Mouse (Mus musculus) lung, postnatal 4 days (tissue): ENCODE data around the gene Pth1r.
"Not testable (repeated sequence)": the region's sequence is repeated elsewhere in the genome, so short reads cannot be mapped to it uniquely, and the experiment has no call there.

Experiments
- DNase-seq, 2 experiments: peaks; one replicate each; pipeline ENCODE4 v3.0.0; 2021

Gene Pth1r

DNA sequence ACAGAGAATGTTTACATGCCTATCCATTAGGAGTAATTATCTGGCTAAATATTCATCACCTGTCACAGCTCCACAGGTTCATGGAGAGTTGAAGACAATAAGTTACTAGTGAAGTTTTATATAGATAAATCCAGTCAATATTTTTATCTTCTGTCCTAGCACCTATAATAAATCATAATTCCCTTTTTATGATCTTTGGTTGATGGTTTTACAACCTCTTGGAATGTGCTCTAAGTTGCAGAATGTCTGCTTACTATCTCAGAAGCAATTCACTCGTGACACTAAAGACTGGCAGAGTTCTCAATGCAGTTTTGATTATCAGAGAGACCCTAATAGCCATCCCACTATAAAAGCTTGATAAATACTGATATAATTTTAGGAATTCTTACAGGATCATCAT, 33.6 kb downstream of the Pth1r start:
- DNase-seq, result no peak

DNA sequence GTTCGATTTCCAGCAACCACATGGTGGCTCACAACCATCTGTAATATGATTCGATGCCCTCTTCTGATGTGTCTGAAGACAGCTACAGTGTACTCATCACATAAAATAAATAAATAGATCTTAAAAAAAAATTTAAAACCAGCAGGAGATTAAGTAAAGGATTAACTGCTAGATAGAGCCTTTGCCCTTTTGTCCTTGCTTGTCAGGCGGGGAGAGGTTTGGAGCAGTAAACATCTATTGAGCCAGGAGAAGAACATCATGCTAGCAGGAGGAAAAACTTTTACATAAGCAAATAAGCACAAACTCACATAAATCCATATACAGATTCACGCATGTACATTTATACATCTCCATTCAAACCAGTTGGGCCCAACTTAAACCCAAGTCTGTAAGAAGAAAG, 34.4 kb downstream of the Pth1r start:
- DNase-seq, result no peak

DNA sequence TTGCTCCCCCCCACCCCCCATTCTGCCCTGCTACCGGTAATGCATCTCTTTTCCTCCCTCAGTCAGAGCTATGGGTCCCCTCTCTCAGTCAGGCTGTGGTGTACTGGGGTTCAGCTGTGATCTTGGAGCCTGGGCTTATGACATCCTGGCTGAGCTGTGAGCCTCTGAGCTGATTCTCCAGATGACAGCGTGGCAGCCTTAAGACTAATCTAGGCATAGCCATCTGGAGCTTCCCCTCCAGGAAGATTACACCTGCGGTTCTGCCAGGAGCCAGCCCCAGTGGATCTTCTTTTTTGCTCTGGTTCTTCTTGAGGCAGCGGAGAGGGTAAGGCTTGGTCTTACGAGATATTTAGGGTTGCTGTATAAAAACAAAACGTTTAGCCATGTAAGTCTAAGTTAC, 34.9 kb downstream of the Pth1r start:
- DNase-seq, result no peak

DNA sequence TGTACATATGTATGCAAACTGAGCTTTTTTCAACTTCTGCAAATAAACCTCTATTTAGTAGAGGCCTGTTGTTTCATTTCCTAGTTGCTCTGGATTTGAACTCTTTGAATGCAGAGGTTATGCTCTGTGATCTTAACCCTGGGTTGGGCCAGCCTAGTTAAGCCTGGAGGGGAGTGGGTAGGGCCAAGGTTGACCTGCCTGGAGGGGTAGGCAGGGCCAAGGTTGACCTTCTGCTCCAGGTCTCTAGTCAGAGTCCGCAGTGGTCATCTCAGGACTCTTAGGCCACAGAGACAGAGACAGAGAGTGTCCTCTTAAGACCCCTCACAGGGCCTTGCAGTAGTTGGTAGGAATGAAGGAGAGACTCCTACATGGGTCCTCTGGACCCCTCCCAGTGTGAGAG, 35.4 kb downstream of the Pth1r start:
- no peak for DNase-seq

DNA sequence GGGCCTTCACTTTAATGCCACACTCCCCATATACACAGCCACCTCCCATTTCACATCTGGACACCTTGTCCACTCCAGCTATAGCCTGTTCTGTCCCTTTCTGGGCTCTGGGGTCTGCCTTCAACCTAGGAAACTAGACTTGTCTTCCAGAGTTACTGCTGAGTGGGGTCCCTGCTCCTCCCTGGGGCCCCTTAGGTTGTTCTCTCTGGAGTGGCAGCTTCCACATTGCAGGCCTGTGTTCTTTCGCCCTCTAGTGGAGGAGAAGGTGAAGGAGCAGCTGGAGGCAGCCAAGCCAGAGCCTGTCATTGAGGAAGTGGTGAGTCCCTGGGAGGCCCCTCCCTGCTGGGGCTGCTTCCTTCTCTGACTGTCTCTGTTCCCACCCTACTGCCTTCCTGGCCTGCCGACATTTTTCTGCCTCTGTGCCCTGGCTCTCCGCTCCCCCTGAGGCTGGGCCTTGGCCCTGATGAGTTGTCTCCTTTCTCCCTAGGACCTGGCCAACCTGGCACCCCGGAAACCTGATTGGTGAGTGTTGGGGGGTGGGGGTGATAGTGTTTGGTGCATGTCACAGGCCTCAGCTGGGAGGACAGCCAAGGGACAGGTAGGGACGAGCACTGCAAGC, 37.2 kb downstream of the Pth1r start:
- DNase-seq, result peak; percentile 89 to 91

DNA sequence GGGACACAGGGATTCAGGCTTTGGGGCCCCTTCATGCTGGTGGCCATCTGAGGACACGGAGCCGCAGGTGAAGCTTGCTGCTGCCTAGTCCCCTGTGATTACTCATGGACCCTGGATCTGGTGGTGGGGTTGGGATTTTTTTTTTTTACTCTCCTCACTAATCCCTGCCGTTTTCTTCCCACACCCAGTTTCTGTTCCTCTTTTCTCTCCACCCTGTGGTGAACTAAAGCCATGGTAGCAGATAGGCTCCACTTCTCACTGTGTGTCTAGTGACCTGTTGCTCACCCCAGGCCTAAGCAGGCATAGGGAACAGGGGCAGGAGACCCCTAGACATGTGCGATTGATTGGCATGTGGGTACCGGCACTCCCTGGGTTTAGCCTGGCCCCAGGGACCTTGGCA, 40.2 kb downstream of the Pth1r start:
- no peak for DNase-seq

DNA sequence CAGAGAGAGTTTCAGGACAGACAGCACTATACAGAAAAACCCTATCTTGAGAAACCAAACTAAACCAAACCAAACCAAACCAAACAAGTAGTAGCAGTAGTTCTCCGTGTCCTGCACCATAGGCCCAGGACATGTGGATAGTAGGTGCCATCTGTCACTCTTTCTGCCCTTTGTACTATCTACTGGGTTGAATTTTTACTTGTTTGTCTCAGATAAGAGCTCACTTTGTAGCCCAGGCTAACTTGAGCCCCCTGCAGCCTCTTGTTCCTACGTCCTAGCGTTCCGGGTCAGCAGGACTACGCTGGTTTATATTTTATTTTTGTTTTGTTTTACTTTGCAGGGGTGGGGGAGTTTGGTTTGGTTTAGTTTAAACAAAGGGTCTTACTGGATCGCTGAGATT, 43.0 kb downstream of the Pth1r start:
- no peak for DNase-seq

DNA sequence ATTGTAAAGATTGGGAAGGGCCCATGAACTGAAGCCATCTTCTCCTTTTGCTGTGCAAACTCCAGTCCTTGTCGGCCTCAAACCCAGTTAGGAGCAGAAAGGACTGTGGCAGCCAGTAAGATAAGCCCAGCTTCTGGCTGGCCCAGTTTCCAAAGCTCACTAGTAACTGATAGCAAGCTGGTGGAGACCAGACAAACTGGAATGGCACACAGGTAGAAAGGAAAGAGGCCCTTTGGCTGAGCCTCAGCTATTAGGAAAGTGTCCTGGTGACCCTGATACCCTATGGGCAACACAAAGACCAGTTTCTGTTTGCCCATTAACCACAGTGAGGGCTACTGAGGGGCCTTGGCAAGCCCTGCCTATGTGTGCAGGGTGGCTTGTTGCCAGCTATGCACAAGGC, 44.1 kb downstream of the Pth1r start:
- DNase-seq, result no peak

DNA sequence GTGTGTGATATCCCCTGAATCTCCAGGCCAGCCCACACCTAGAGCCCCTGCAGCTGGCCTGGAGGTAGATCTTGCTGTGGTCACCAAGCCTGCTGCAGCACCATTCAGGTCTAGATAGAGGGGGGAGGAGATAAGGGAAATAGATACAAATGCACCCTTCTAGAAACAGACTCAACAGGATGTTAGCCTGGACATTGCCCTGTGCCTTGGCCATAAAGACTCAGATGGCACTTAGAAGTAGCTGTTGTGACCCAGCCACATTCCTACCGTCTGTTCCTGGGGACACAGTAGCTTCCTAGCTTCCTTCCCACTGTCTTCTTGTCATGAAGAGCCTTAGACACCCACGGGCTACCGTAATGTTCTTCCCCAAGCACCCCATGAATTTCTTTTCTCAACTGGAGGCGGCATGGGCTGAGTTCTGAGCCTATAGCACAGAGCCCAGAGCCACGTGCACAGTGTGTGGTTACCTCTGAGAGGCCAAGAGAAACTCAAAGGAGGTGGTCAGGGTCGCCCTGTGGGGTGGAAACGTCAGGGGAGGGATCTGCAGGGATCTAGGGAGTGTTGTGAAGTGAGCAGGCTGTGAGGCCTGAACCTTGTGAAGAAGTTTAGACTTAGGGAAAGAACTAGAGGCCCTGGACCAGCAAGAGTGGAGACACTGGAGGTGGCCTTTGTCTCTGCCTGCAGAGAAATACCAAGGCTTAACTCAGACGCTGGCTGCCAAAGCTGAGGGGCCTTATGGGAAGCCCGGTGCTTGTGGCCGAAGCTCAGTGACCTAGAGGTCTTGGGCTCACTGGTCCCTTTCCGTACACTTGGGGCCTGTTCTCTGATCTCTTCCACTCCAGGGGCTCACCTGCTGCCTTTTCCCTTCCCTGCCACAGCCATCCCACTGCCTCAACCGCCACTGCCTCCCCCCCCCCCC, 45.6 kb downstream of the Pth1r start:
- no peak for DNase-seq

DNA sequence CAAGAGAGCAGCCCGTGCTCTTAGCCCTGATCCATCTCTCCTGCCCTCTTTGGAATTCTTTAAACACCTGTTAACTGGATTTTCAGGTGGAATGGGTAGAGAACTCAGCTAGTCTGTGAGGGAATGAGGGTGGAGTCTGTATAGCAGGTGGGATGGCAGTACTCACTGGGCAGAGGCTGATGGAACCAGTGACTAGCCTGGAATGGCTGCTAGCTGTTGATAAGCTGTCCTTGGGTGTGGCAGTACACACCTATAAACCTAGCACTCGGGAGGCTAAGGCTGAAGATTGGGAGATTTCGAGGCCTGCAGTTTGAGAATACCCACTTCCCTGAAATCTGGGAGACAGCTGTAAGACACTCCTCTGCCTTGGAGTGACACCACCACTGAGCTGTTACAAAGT, 47.4 kb downstream of the Pth1r start:
- DNase-seq, result no peak

DNA sequence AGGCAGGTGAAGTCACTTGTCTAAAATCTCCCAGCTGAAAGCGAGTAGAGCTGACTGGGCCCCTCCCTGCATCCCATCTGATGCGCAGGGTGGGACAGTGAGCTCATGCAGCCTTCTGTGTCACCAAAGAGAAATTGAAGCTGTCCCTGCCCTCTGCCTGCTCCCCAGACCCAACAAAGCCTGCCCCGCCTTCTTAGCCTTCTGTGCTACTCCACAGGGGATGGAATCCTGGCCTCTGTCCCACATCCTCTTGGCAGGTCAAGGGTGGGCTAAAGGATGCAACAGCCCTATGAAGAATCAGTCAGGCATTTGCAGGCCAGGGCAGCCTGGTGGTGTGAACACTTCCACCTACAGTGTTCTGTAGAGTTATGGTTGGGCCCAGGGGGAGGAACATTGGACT, 49.5 kb downstream of the Pth1r start:
- no peak for DNase-seq

DNA sequence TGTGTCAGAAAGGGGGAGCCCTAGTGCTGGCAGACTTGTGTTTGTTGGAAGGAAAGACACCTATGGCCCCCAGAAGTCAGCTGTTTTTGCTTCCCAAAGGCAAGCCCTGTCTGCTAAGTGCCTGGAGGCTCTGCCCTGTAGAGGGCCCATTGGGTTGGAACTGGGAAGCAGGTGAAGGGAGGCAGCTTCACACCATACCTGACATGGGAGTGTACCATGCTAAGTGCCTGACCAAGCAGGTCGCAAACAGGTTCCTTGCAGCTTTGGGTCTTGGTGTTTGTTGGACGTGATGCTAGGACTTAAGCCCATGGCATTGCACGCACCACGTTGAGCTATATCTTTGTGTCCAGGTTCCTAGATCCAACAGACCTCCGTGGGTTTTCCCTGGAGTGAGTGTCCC, 50.5 kb downstream of the Pth1r start:
- DNase-seq, result no peak

DNA sequence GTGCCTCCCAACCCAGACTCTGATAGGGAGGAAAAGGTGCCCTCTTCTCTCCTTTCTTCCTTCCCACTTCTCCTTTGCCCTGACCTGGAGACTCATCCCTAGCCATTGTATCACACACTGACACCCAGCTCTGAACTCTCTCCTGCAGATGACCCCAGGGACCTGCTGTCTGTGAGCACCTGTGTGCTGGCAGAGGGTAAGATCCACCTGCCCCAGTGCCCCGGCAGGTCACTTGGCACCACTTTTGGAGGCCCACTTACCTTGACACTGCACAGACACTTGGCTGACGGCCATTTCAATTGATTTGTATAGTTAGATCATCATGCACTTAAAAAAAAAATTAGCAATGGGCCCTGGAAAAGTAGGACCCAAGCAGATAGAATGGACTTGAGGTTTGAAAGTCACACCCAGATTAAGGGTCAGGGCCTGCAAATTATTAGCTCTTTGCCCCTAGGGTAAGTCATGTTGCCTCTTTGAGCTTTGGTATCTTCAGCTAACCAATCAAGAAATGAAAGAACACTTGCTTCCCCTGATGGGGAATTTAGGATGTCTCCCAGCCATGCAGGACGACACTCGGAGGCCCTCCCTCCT, 51.7 kb downstream of the Pth1r start:
- DNase-seq, result no peak

DNA sequence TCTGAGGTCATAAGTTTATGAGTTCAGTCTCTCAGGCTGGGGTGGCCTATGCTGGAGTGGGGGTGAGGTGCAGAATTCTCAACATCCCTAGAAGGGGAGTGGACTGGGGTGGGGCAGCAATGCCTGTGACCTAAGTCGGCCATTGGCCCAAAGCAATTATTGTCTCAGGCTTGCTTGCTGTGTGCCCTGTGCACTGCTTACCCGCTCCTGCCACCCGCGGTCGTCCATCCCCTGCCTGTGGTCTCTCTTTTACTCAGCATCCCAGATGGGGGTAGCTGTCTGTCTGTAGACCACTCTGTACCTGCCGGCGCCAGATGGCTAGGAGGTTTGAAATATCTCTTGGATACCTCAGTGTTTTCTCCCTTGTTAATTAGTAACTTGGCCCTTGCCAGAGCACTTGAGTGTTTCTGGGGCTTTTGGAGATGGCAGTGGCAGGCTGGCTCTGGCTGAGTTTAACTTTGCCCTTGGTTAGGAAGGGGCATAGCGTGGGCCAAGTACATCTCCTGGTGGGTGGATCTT, 57.6 kb downstream of the Pth1r start:
- DNase-seq, result peak; percentile 55 to 72

DNA sequence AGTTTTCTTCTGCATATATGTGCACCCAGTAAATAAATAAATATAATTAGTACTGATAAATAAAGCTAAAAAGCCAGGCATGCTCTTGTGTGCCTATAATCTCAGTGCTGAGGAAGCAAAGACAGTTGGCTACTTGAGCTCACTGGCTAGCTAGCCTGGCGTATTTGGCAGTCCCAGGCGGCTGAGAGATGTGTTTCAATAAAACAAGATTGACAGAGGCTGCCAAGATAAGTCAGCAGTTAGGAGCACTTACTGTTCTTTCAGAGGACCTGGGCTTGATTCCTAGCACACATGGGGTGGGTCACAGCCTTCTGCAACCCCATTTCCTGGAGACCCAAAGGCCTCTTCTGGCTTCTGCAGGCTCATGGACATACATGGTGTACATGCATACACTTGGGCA, 59.1 kb downstream of the Pth1r start:
- DNase-seq, result no peak

DNA sequence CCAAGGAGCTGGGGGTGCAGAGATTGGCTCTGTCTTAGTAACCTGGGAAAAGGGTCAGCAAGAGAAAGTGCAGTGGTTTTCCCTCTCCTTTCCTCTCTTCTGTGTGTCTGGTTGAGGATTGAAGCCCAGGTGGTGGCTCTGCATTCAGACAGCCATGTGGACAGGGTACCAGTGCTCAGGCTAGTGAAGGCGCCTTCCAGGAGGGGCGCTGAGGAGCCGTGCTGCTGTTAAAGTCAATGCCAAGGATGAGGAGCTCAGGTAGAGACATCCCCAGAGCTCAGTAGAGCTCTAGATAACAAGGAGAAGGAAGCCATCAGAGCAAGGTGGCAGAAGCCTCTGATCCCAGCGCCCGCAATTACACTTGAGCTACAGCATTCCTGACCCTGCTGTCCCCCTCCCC, 59.9 kb downstream of the Pth1r start:
- no peak for DNase-seq

DNA sequence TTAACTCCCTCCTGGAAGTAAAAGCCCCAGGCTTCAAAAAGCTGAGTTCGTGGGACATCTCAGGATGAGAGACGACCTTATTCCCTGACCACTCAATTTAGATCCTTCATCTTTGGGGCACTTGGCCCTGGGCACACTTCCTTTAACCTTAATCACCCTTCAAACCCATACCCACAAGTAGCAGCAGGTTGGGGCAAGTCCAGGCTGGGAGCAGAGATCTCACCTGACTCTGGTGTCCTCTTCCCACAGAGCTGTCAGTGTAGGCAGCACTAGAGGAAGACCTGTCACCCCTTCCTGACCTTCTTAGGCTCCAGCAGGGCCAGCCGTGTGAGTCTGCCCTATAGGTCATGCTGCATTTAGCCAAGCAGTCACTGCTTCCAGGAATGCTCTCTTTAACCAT, 60.5 kb downstream of the Pth1r start:
- no peak for DNase-seq

DNA sequence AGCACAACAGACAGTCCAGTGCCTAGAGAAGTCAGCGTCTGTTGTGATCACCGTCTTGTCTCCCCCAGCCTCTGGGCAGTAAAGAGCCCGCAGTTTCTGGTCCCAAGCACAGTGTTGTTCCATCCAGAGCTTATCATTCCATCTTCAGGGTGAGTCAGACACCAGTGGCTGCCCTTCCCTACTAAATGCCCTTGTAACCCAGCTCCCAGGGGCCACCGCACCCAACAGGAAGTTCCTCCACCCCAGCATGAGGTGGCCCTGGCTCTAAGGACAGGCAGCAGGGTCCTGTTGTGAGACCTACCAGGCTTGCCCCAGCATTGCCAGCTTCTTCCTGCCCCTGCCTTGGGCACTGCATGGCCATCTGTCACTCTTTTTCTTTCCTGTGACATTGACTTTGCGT, 61.4 kb downstream of the Pth1r start:
- peak; percentile 53 to 68 for DNase-seq

DNA sequence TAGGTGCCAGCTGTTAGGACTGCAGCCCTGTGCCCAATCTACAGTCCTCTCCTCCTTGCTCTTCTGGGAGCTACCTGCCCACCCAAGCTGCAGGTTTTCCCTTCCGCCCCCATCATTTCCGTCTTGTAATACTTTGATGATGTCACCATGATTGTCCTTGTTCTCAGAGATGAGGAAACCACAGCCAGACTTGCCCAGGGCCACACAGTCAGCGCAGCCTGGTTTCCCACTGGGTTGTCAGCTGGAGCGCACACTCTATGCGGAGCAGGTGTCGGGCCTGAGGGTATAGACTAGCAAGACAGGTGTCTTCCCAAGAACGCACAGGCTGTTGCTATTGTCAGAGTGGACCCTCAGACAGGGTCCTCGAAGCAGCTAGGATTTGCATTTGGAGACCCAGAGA, 61.8 kb downstream of the Pth1r start:
- DNase-seq, result no peak

DNA sequence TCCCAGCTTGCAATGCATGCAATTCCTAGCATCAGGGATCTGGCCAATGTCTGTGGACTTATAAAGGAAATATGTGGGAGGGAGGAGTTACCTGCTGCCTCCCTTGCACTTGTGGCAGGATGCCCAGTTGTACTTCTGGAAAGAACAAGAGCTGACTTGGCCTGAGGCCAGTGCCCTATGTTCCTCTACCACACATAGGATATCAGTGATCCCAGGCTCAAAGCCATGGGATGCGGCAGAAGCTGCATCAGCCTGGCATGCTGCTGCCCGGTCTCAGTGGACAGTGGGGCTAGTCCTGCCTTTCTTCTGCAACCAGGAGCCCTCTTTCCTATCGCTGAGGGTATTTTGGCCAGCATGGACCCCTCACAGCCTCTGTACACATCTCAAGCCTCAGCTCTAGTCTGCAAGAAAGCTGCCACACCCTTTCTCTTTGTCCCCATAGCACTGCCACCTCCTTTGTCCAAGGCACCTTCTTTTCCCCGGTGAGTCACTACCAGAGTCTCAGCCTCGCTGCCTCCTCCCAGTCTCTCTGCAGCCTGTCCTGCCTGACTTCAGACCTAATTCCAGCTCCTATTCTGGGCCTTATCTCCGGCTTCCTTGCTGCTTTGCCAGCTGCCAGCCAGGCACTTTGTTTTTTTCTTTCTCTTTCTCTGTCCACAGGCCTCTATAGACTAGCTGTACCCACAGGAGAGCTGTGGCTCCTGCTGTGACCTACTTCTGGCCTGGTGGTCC, 62.7 kb downstream of the Pth1r start:
- peak; percentile 89 to 92 for DNase-seq

DNA sequence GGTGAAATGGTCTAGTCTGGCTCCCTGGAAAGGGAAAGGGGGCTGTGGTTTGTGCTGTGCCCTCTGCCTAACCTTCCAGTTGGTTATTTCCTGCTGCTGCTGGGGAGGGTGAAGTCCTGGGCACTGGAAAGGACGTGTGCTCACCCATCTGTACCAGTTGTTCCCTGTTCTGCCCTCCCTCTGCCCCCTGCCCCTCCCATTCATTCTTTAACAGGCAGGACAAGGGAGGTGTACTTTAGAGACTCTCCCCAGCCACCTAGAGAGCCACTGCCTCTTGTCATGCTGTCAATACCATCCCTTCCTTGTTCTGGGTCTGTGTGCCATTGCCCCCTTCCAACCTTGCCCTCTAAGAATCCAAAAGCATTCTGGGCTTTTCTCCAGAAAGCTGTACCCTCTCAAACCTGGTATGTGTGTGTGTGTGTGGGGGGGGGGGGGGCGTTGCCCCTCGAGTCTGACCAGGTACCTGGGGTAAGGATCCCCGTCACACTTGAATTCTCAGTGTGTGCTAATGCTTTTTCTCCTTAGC, 63.3 kb downstream of the Pth1r start:
- DNase-seq, result peak; percentile 36 to 58

DNA sequence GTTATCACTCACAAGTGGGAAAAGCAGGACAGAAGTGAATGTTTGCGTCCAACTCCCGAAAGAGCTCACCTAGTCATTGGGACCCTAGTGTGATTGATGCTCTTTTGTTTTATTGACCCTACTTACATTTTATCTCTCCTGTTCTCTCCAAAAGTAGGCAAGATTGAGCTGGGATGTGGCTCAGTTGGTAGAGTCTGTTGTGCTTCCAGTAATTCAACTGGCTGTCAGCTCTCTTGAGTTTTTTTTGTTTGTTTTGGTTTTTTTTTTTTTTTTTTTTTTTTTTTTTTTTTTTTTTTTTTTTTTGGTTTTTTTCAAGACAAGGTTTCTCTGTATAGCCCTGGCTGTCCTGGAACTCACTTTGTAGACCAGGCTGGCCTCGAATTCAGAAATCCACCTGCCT, 64.2 kb downstream of the Pth1r start:
- DNase-seq, result not testable (repeated sequence)

DNA sequence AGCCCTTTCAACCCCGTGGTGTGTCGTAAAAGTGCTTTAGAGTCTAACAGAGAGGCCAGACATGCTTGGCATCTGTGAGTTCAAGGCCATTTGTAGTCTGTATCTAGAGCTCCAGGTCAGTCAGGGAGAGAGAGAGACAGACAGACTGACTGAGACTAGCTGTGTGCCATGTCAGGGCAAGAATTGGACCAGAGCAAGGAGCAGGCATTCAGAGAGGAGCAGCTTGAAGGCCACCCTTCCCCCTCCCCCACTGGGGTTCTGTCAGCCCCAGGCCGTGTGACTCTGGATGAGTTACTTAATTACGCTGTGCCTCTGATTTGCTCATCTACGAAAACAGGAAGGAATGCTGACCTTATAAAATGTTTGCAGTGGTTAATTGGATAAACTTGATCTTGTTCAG, 64.7 kb downstream of the Pth1r start:
- DNase-seq, result peak in 1 of 2 experiments; percentile 24
